Mouse (Mus musculus): Measurements from ENCODE around the gene Tpgs1.

Tpgs1 gene

GRCm38 (mm10) chr10:79669576-79670057 is 448 bp downstream of the Tpgs1 start:
- DNase-seq, result peak; percentile 84

- DNase-seq, result no peak
Measured at GRCm38 (mm10) chr10:79670071-79670888, 1.1 kb downstream of the Tpgs1 start.

GRCm38 (mm10) chr10:79671396-79672087 is 2.4 kb downstream of the Tpgs1 start:
- no peak for DNase-seq

GRCm38 (mm10) chr10:79672088-79672455 is 2.9 kb downstream of the Tpgs1 start:
- no peak for DNase-seq

GRCm38 (mm10) chr10:79673054-79673453 is 3.9 kb downstream of the Tpgs1 start:
- DNase-seq, result no peak

GRCm38 (mm10) chr10:79675346-79676035 is 6.3 kb downstream of the Tpgs1 start:
- DNase-seq, result no peak

GRCm38 (mm10) chr10:79680606-79681495 is 11.7 kb downstream of the Tpgs1 start:
- DNase-seq, result no peak

GRCm38 (mm10) chr10:79681591-79682245 is 12.5 kb downstream of the Tpgs1 start, which contains the start of gene Cdc34:
Gene Cdc34, plus strand, starts transcription at chr10:79682195.
- DNase-seq, result peak; percentile 98

GRCm38 (mm10) chr10:79682551-79682915 is 13.4 kb downstream of the Tpgs1 start:
- no peak for DNase-seq

- peak; percentile 68 for DNase-seq
Measured at GRCm38 (mm10) chr10:79682916-79683582, 13.9 kb downstream of the Tpgs1 start.

GRCm38 (mm10) chr10:79683726-79684640 is 14.8 kb downstream of the Tpgs1 start:
- DNase-seq, result no peak

GRCm38 (mm10) chr10:79684770-79685600 is 15.8 kb downstream of the Tpgs1 start:
- no peak for DNase-seq

GRCm38 (mm10) chr10:79686219-79686618 is 17.1 kb downstream of the Tpgs1 start:
- no peak for DNase-seq

- DNase-seq, result no peak
Measured at GRCm38 (mm10) chr10:79686691-79687090, 17.5 kb downstream of the Tpgs1 start.

- no peak for DNase-seq
Measured at GRCm38 (mm10) chr10:79687513-79687912, 18.3 kb downstream of the Tpgs1 start.

- DNase-seq, result no peak
Measured at GRCm38 (mm10) chr10:79688720-79689119, 19.6 kb downstream of the Tpgs1 start, which contains the start of gene Gzmm. Gene Gzmm, plus strand, starts transcription at chr10:79689020.

GRCm38 (mm10) chr10:79689178-79689577 is 20.0 kb downstream of the Tpgs1 start:
- no peak for DNase-seq

GRCm38 (mm10) chr10:79691986-79692548 is 22.9 kb downstream of the Tpgs1 start:
- DNase-seq, result no peak
